Mouse (Mus musculus) kidney, embryonic 16.5 days (tissue): ENCODE results near the gene Ltb. TPM values are rescaled to one million over a fixed set of nuclear protein-coding genes. Genes with fewer than 3 reads are reported as not detected.

Experiments used
- ATAC-seq: fragments of 200-750 bp; cut with Nextera tagmentation; 2 replicates; pipeline ENCODE4 v1.8.0; 2017; ENCODE audit warnings: moderate TSS enrichment; ENCODE audit not compliant: low FRiP score, low TSS enrichment
- H3K27ac ChIP-seq: fragments of 300-500 bp; sonication (generic); 2 replicates; pipeline ENCODE4 v1.5.1; 2014; ENCODE audit warnings: low read length
- H3K27me3 ChIP-seq: fragments of 300-500 bp; sonication (generic); 2 replicates; pipeline ENCODE4 v1.6.1; 2014; ENCODE audit warnings: low read length, control low read depth, mixed read lengths; ENCODE audit not compliant: insufficient read depth
- H3K36me3 ChIP-seq: fragments of 300-500 bp; sonication (generic); 2 replicates; pipeline ENCODE4 v1.6.1; 2014; ENCODE audit warnings: low read length, control low read depth, mixed read lengths; ENCODE audit not compliant: insufficient read depth
- H3K4me1 ChIP-seq: fragments of 300-500 bp; sonication (generic); 2 replicates; pipeline ENCODE4 v1.6.1; 2014; ENCODE audit warnings: low read length, control low read depth, mixed read lengths; ENCODE audit not compliant: insufficient read depth
- H3K4me2 ChIP-seq: fragments of 300-500 bp; sonication (generic); replicated peaks from 2 replicates; pipeline ENCODE4 v1.6.1; 2014; ENCODE audit warnings: low read depth, low read length
- H3K4me3 ChIP-seq: fragments of 300-500 bp; sonication (generic); 2 replicates; pipeline ENCODE4 v1.5.1; 2014; ENCODE audit warnings: mild to moderate bottlenecking, low read length
- H3K9ac ChIP-seq: fragments of 300-500 bp; sonication (generic); replicated peaks from 2 replicates; pipeline ENCODE4 v1.6.1; 2014; ENCODE audit warnings: low read length
- H3K9me3 ChIP-seq: fragments of 300-500 bp; sonication (generic); 2 replicates; pipeline ENCODE4 v1.6.1; 2016; ENCODE audit warnings: low read length, control low read depth
- WGBS: fragments of 180-500 bp; shearing (Covaris S2); extraction: QIAGEN DNeasy Blood & Tissue Kit; methylation state at CpG from one replicate; pipeline ENCODE4 v1.1.7; 2014; 5-methylcytosine and 5-hydroxymethylcytosine counted together
- polyA plus RNA-seq: library from polyadenylated mRNA; unstranded; fragments of >200 nt; fragmentation: Nextera tagmentation; extraction: Ambion mirVana; gene quantifications from 2 replicates; pipeline ENCODE4 v1.2.1, GENCODE M21; 2015

Gene Ltb
- polyA plus RNA-seq, 1 experiment from 2014 or later: 1.2 TPM

- peak; percentile 43; the same call in 1 of the 2 replicates for ATAC-seq
- H3K9ac ChIP-seq: no peak overlapping the region
- H3K4me3 ChIP-seq: no peak overlapping the region
- H3K27me3 ChIP-seq: no peaks in the 10 kb centered on the region
- 66% methylated on average over 18 of the region's 18 CpGs for WGBS
- no peaks in the 10 kb centered on the region for H3K9me3 ChIP-seq
- no peak overlapping the region for H3K4me2 ChIP-seq
- H3K36me3 ChIP-seq: peaks cover 12% of the 10 kb centered on the region; the same call in 1 of the 2 replicates
- peaks cover 13% of the 10 kb centered on the region for H3K4me1 ChIP-seq
- peak overlapping the region; percentile 81 for H3K27ac ChIP-seq
Observed at GRCm38 (mm10) chr17:35218516-35219193, 24.4 kb downstream of the Ltb start.

GRCm38 (mm10) chr17:35219601-35220041 lies 25.4 kb downstream of the Ltb start:
- H3K4me1 ChIP-seq: peaks cover 10% of the 10 kb centered on the region
- H3K27me3 ChIP-seq: no peaks in the 10 kb centered on the region
- peak overlapping the region; percentile 22; the same call in 1 of the 2 replicates for H3K27ac ChIP-seq
- H3K9me3 ChIP-seq: no peaks in the 10 kb centered on the region
- H3K4me3 ChIP-seq: no peak overlapping the region
- WGBS: 68% methylated on average over 6 of the region's 6 CpGs
- no peak overlapping the region for H3K4me2 ChIP-seq
- no peak for ATAC-seq
- H3K36me3 ChIP-seq: peaks cover 12% of the 10 kb centered on the region; the same call in 1 of the 2 replicates
- H3K9ac ChIP-seq: no peak overlapping the region

GRCm38 (mm10) chr17:35220156-35220952 lies 26.1 kb downstream of the Ltb start, which contains the start of gene Gm16181:
Gene Gm16181 (plus strand): TSS chr17:35220834.
- H3K27ac ChIP-seq: peak within 1 kb of the TSS; percentile 56
- peak within 1 kb of the TSS; percentile 17; the same call in 1 of the 2 replicates for H3K9ac ChIP-seq
- no peaks in the 10 kb centered on the region for H3K9me3 ChIP-seq
- H3K4me1 ChIP-seq: peaks cover 9% of the 10 kb centered on the region
- no peak; the same call in 1 of the 2 replicates for ATAC-seq
- H3K4me2 ChIP-seq: no peak within 1 kb of the TSS
- 68% methylated on average over 28 of the region's 28 CpGs for WGBS
- no peak within 1 kb of the TSS for H3K4me3 ChIP-seq
- H3K27me3 ChIP-seq: no peaks in the 10 kb centered on the region
- H3K36me3 ChIP-seq: peaks cover 15% of the 10 kb centered on the region

- H3K36me3 ChIP-seq: peaks cover 15% of the 10 kb centered on the region
- H3K4me3 ChIP-seq: no peak overlapping the region
- 67% methylated on average over 6 of the region's 6 CpGs for WGBS
- H3K27ac ChIP-seq: no peak overlapping the region
- peaks cover 9% of the 10 kb centered on the region for H3K4me1 ChIP-seq
- no peak overlapping the region for H3K9ac ChIP-seq
- H3K4me2 ChIP-seq: no peak overlapping the region
- ATAC-seq: no peak
- H3K27me3 ChIP-seq: no peaks in the 10 kb centered on the region
- no peaks in the 10 kb centered on the region for H3K9me3 ChIP-seq
Observed at GRCm38 (mm10) chr17:35222299-35222698, 28.1 kb downstream of the Ltb start.

- ATAC-seq: no peak
- WGBS: 89% methylated on average over 4 of the region's 4 CpGs
- Histone ChIP-seq H3K4me3 (no peak overlapping the region), H3K27ac (no peak overlapping the region), H3K4me2 (no peak overlapping the region), H3K9ac (no peak overlapping the region), H3K36me3 (peaks cover 22% of the 10 kb centered on the region), H3K9me3 (no peaks in the 10 kb centered on the region), H3K27me3 (no peaks in the 10 kb centered on the region), H3K4me1 (peaks cover 9% of the 10 kb centered on the region)
Observed at GRCm38 (mm10) chr17:35224641-35225040, 30.4 kb downstream of the Ltb start.

- Histone ChIP-seq H3K4me1 (0 out of 2 replicates have a peak, but pooled peaks cover 5% of the 10 kb centered on the region), H3K9ac (no peak overlapping the region), H3K36me3 (peaks cover 19% of the 10 kb centered on the region), H3K9me3 (no peaks in the 10 kb centered on the region), H3K27ac (no peak overlapping the region), H3K27me3 (no peaks in the 10 kb centered on the region), H3K4me3 (no peak overlapping the region), H3K4me2 (no peak overlapping the region)
- no peak for ATAC-seq
- 91% methylated on average over 5 of the region's 5 CpGs for WGBS
Observed at GRCm38 (mm10) chr17:35225456-35225855, 31.2 kb downstream of the Ltb start.

- peaks cover 19% of the 10 kb centered on the region for H3K36me3 ChIP-seq
- ATAC-seq: no peak
- peaks cover 6% of the 10 kb centered on the region; the same call in 1 of the 2 replicates for H3K4me1 ChIP-seq
- no peak overlapping the region for H3K4me3 ChIP-seq
- H3K4me2 ChIP-seq: no peak overlapping the region
- no peaks in the 10 kb centered on the region for H3K9me3 ChIP-seq
- no peak overlapping the region for H3K9ac ChIP-seq
- no peaks in the 10 kb centered on the region for H3K27me3 ChIP-seq
- H3K27ac ChIP-seq: peak overlapping the region; percentile 11; the same call in 1 of the 2 replicates
- 82% methylated on average over 14 of the region's 14 CpGs for WGBS
Observed at GRCm38 (mm10) chr17:35226561-35227046, 32.4 kb downstream of the Ltb start.

GRCm38 (mm10) chr17:35231022-35231421 lies 36.8 kb downstream of the Ltb start:
- Histone ChIP-seq H3K9me3 (no peaks in the 10 kb centered on the region), H3K27me3 (no peaks in the 10 kb centered on the region), H3K4me2 (no peak overlapping the region), H3K9ac (no peak overlapping the region), H3K4me1 (peaks cover 37% of the 10 kb centered on the region), H3K36me3 (peaks cover 16% of the 10 kb centered on the region), H3K27ac (no peak overlapping the region), H3K4me3 (no peak overlapping the region)
- ATAC-seq: no peak
- 90% methylated on average over 10 of the region's 10 CpGs for WGBS

GRCm38 (mm10) chr17:35232043-35232442 lies 37.8 kb downstream of the Ltb start:
- no peaks in the 10 kb centered on the region for H3K9me3 ChIP-seq
- H3K4me1 ChIP-seq: peaks cover 40% of the 10 kb centered on the region
- peaks cover 16% of the 10 kb centered on the region for H3K36me3 ChIP-seq
- peak overlapping the region; percentile 70; the same call in 1 of the 2 replicates for H3K27ac ChIP-seq
- H3K4me2 ChIP-seq: peak overlapping the region; percentile 23; the same call in 1 of the 2 replicates
- no peak overlapping the region for H3K9ac ChIP-seq
- H3K27me3 ChIP-seq: no peaks in the 10 kb centered on the region
- H3K4me3 ChIP-seq: no peak overlapping the region
- ATAC-seq: no peak
- 9% methylated on average over 12 of the region's 12 CpGs for WGBS
